Mouse (Mus musculus) heart, embryonic 10.5 days (tissue): ENCODE results near the gene Grik1. TPM values are rescaled to one million over a fixed set of nuclear protein-coding genes. Genes with fewer than 3 reads are reported as not detected.

Experiments used
- DNase-seq: peaks from one replicate; pipeline ENCODE4 v3.0.0-alpha.2; 2017; ENCODE audit warnings: low spot score
- H3K27ac ChIP-seq: fragments of 300-500 bp; sonication (generic); 2 replicates; pipeline ENCODE4 v1.5.1; 2016; ENCODE audit warnings: mild to moderate bottlenecking
- H3K27me3 ChIP-seq: fragments of 300-500 bp; sonication (generic); 2 replicates; pipeline ENCODE4 v1.6.1; 2016; ENCODE audit warnings: mild to moderate bottlenecking; ENCODE audit not compliant: poor library complexity, insufficient read depth, severe bottlenecking
- H3K36me3 ChIP-seq: fragments of 300-500 bp; sonication (generic); 2 replicates; pipeline ENCODE4 v1.6.1; 2016; ENCODE audit warnings: mild to moderate bottlenecking, moderate library complexity
- H3K4me1 ChIP-seq: fragments of 300-500 bp; sonication (generic); 2 replicates; pipeline ENCODE4 v1.6.1; 2016; ENCODE audit warnings: mild to moderate bottlenecking
- H3K4me3 ChIP-seq: fragments of 300-500 bp; sonication (generic); 2 replicates; pipeline ENCODE4 v1.5.1; 2016; ENCODE audit warnings: mild to moderate bottlenecking, moderate library complexity
- H3K9me3 ChIP-seq: fragments of 300-500 bp; sonication (generic); 2 replicates; pipeline ENCODE4 v1.6.1; 2016; ENCODE audit warnings: mild to moderate bottlenecking, moderate library complexity
- WGBS: fragments of 180-500 bp; shearing (Covaris S2); methylation state at CpG from one replicate; pipeline ENCODE4 v1.1.7; 2016; 5-methylcytosine and 5-hydroxymethylcytosine counted together
- polyA plus RNA-seq: library from polyadenylated mRNA; unstranded; fragments of >200 nt; fragmentation: Nextera tagmentation; extraction: Ambion mirVana; gene quantifications from 2 replicates; pipeline ENCODE4 v1.2.1, GENCODE M21; 2016

Gene Grik1
- polyA plus RNA-seq, 1 experiment from 2014 or later: 0.35 TPM

DNA sequence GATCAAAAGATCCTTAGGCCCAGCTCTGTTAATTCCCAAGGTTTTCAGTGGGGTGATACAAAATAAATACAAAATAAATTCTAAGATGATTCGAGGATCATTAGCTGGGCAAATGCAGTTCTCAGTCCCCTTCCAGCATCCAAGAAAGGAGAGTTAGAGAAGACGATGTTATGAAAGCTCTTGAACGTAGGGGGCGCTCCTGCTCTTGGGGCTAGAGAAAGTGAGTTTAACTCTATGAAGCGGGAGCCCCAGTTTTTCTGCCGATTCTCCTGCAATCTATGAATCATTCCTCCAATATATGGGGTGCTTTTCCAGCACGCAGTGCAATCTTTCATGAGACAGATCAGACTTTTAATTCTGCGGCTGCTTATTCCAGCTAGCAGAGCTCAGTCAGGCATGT, 78.2 kb downstream of the Grik1 start:
- no peaks in the 10 kb centered on the region for H3K9me3 ChIP-seq
- H3K4me1 ChIP-seq: no peaks in the 10 kb centered on the region
- no peaks in the 10 kb centered on the region for H3K36me3 ChIP-seq
- H3K4me3 ChIP-seq: no peak overlapping the region
- WGBS: 55% methylated on average over 8 of the region's 8 CpGs
- H3K27ac ChIP-seq: no peak overlapping the region
- H3K27me3 ChIP-seq: no peaks in the 10 kb centered on the region
- no peak for DNase-seq

DNA sequence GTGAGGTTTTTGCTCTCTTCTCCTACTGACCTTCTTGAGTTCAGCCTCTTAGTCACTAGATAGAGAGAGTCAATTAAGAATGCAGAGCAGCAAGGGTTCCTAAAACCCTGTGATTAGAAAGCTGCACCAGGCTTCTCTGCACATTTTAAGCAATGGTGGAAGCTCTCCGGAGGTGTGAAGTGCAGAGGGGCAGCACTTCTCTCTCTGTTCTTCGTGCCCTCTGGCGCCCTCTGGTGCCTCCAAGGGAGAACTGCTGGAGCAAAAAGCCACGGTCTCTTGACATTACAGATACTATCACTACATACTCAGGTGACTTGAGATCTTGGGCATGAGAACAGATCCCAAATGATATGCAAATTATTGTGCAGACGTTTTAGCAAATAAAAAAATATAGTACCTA, 85.7 kb downstream of the Grik1 start:
- no peaks in the 10 kb centered on the region for H3K4me1 ChIP-seq
- H3K36me3 ChIP-seq: no peaks in the 10 kb centered on the region
- no peaks in the 10 kb centered on the region for H3K9me3 ChIP-seq
- H3K4me3 ChIP-seq: no peak overlapping the region
- no peaks in the 10 kb centered on the region for H3K27me3 ChIP-seq
- 7% methylated on average over 5 of the region's 5 CpGs for WGBS
- no peak overlapping the region for H3K27ac ChIP-seq
- peak; percentile 76 for DNase-seq

DNA sequence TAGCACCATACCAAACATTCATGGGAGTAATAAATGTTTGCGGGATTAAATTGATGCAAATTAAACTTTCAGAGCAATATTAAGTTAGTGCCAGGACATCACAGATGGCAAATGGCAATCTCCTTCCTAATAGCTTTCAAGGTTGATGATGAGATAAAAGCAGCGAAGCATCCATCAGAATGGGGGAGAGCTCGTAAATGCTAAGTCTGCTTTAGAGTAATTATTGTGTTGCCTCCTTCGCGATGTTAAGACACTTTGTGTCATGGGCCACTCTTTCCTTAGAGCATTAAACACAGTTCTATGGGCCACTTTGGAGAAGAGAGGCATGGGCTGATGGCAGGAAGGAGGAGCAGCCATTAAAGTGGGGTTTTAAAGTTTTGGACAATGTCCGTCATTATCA, 86.1 kb downstream of the Grik1 start:
- 83% methylated on average over 6 of the region's 6 CpGs for WGBS
- Histone ChIP-seq H3K27me3 (no peaks in the 10 kb centered on the region), H3K27ac (no peak overlapping the region), H3K4me3 (no peak overlapping the region), H3K4me1 (no peaks in the 10 kb centered on the region), H3K9me3 (no peaks in the 10 kb centered on the region), H3K36me3 (no peaks in the 10 kb centered on the region)
- DNase-seq: no peak

DNA sequence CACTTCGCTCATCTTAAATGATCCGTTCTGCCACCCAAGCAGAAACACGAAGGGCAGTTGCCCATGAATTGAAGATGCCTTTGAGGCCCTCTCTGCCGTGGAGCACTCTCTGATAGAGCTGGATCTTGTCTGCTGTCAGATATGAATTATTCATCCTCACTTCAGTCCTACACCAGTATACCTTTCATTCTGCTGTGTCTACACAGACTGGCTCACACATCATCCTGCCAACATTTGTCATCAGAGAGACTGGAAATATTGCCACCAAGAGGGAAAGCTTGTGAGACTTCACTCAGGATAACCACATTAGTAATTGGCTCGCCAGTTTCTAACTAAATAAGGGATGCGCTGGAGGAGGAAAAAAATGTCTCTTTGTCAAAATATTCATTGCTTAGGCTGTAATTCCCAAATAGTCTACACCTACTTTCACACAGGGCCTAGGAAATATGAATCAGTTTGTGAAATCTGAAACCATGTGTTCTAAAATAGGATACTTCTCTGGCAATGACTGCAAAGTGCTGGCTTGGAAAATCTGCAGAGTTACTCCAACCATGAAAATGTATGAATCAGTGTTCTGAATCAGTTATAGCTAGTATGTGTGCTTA, 102.5 kb downstream of the Grik1 start:
- no peak for DNase-seq
- WGBS: 76% methylated on average over 6 of the region's 6 CpGs
- Histone ChIP-seq H3K27ac (no peak overlapping the region), H3K9me3 (no peaks in the 10 kb centered on the region), H3K27me3 (no peaks in the 10 kb centered on the region), H3K4me1 (no peaks in the 10 kb centered on the region), H3K36me3 (no peaks in the 10 kb centered on the region), H3K4me3 (no peak overlapping the region)

DNA sequence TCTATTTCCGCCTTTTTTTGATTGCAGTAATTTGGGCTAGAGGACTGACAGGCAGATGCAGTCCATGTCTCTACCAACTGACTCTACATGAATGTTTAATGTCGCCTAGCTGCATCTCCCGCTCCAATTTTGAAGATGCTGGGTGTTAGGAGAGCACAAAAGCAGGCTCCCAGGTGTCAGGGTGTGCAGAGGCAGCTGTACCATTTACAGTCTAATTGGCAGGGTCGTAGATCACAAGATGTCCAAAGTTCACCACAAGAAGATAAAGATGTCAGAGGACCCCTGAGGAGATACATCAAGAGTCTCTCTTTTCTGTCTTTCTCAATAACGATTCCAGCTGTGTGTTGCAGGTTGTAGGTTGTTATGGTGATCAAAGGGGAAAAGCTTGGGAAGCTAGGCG, 111.3 kb downstream of the Grik1 start:
- H3K4me3 ChIP-seq: no peak overlapping the region
- WGBS: 67% methylated on average over 6 of the region's 6 CpGs
- H3K27me3 ChIP-seq: no peaks in the 10 kb centered on the region
- DNase-seq: no peak
- no peaks in the 10 kb centered on the region for H3K36me3 ChIP-seq
- H3K9me3 ChIP-seq: no peaks in the 10 kb centered on the region
- no peaks in the 10 kb centered on the region for H3K4me1 ChIP-seq
- H3K27ac ChIP-seq: no peak overlapping the region

DNA sequence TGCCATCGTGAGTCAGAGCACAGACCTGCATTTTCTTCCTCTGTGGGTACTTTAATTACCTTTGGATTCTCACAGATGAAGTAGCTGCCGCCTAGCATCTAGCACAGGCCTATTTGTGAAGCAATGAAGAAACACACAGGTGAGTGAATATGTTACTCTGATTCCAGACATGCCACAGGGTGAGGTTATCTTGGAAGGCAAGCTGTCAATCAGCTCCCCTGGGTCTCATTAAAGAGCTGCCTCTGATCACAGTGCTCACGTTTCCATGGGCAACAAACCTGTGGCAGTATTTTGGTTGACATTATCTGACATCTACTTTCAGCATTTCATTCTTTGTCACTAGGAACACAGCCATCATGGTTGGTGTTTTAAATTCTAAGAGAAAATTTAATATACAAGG, 112.7 kb downstream of the Grik1 start:
- no peaks in the 10 kb centered on the region for H3K36me3 ChIP-seq
- H3K27ac ChIP-seq: no peak overlapping the region
- WGBS: 60% methylated on average over 3 of the region's 3 CpGs

DNA sequence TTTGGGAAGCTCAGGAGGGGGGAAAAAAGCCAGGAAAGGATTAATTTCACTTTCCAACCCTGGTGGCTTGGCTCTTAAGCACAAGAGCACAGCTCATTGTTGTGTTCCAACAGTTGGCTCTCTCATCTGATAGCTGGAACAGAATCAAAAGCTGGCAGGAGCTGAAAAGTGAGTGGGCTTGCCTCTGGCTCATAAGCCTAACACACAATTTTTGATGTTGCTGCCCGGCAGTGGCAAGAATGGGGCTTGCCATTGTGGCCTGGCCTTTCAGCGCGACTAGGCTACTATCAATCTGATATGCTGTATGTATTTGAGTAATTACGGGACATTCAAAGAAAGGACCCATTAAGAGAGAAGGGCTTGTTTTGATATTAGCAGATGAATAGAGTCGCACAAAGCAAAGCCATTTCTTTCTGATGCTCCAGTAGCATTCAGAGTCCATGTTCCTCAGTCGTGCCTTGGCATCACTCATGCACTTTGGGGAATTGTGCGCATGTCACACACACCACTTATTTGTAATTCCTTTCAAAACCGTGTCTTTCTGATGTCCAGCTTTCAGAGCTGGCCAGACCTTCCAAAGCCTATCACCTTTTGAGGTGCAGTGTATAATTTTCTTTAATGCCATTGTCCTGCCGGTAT, 115.9 kb downstream of the Grik1 start:
- WGBS: 85% methylated on average over 9 of the region's 9 CpGs
- no peak overlapping the region for H3K27ac ChIP-seq
- no peaks in the 10 kb centered on the region for H3K27me3 ChIP-seq
- no peaks in the 10 kb centered on the region for H3K36me3 ChIP-seq
- DNase-seq: no peak
- no peaks in the 10 kb centered on the region for H3K4me1 ChIP-seq
- H3K4me3 ChIP-seq: no peak overlapping the region
- H3K9me3 ChIP-seq: no peaks in the 10 kb centered on the region

More for the DNA sequence above, 112.7 kb downstream of the Grik1 start:
- no peaks in the 10 kb centered on the region for H3K27me3 ChIP-seq
- no peaks in the 10 kb centered on the region for H3K4me1 ChIP-seq
- H3K9me3 ChIP-seq: no peaks in the 10 kb centered on the region
- H3K4me3 ChIP-seq: no peak overlapping the region
- no peak for DNase-seq

DNA sequence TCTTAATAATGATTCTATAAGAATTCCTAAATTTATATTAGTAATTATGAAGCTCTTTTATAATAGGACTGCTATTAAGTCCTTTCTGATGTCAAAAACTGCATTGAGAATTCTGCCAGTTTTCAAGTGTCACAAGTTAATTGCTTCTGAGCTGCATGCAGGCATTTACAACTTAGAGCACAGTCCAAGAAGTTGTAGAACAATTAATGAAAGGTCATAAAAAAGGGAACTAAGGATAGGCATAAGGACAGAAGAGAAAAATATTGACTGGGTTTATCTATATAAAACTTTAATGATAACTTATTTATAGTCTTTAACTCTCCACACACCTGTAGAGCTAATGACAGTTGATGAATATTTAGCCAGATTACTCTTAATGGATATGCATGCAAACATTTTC, 123.5 kb downstream of the Grik1 start:
- Histone ChIP-seq H3K4me3 (no peak overlapping the region), H3K4me1 (no peaks in the 10 kb centered on the region), H3K27me3 (no peaks in the 10 kb centered on the region), H3K9me3 (no peaks in the 10 kb centered on the region), H3K27ac (no peak overlapping the region), H3K36me3 (no peaks in the 10 kb centered on the region)
- no peak for DNase-seq

DNA sequence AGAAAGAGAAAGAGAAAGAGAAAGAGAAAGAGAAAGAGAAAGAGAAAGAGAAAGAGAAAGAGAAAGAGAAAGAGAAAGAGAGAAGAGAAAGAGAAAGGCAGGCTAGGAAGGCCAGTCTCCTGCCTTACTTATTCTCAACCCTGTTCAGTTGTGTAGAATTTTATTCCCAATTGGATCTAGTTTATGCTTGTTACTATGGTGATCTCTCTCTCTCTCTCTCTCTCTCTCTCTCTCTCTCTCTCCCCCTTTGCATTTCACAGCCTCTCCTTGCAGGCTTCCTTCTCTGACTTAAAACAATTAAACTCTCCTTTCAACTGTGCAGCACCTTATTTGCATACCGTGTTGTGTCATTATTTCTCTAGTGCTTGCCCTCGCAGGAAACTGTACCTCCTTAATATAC, 147.5 kb downstream of the Grik1 start:
- Histone ChIP-seq H3K9me3 (no peaks in the 10 kb centered on the region), H3K36me3 (no peaks in the 10 kb centered on the region), H3K4me3 (no peak overlapping the region), H3K27me3 (no peaks in the 10 kb centered on the region), H3K27ac (no peak overlapping the region), H3K4me1 (no peaks in the 10 kb centered on the region)
- 66% methylated on average over 2 of the region's 2 CpGs for WGBS
- DNase-seq: no peak

DNA sequence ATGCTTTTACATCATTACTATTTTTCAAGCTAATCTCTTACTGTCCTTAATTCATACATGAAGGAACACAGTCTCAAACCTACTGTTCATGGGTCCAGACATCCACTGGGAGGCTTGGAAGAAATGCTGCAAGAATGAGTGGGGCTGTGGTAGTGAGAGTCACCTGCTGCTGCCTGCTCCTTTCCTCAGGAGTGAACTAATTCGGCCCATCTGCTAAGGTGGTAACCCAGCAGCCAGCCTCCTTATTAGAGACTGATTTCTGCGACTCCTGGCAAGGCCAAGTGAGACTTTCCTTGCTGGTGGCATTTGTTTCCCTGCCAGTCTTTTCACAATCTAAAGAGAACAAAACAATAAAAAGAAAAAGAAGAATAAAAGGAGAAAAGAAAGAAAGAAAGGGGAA, 147.9 kb downstream of the Grik1 start:
- Histone ChIP-seq H3K4me3 (no peak overlapping the region), H3K9me3 (no peaks in the 10 kb centered on the region), H3K27ac (no peak overlapping the region), H3K36me3 (no peaks in the 10 kb centered on the region), H3K4me1 (no peaks in the 10 kb centered on the region), H3K27me3 (no peaks in the 10 kb centered on the region)
- DNase-seq: no peak
- 65% methylated on average over 2 of the region's 2 CpGs for WGBS

DNA sequence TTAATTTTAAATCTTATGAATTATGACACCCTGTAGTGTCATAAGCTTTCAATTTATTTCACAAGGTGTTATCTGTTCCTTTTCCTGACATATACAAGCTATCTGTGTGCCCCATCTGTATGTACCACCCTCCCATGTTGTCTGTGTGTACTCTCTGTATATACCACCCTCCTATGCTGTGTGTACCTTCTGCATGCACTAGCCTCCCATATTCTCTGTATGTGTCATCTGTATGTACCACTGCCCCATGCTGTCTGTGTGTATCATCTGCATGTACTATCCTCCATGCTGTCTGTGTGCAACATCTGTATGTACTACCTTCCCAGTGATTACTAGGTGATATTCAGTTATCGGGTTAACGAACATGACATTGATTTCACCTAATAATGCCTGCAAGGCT, 148.5 kb downstream of the Grik1 start:
- no peak overlapping the region for H3K27ac ChIP-seq
- no peaks in the 10 kb centered on the region for H3K36me3 ChIP-seq
- no peak overlapping the region for H3K4me3 ChIP-seq
- no peak for DNase-seq
- H3K4me1 ChIP-seq: no peaks in the 10 kb centered on the region
- WGBS: 93% methylated on average over 2 of the region's 2 CpGs
- H3K9me3 ChIP-seq: 0 out of 2 replicates have a peak, but pooled peaks cover 3% of the 10 kb centered on the region
- no peaks in the 10 kb centered on the region for H3K27me3 ChIP-seq

DNA sequence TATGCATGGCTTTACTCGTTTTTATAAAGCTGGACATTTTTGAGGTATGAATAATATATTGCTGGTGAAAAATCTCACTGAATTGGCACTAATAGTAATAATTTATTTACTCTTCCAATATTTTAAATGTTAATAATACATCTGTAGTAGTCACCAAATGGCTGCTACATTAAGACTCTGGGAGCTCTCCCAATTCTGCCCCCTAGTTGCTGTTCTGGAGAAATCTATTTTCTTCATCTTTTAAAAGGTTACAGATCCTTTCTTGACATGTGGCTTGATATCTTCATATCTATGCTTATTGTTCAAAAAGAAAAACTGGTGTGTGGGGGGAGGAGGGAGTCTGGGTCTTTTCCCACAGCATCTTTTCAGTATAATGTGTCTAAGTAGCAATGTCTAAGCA, 151.2 kb downstream of the Grik1 start:
- H3K4me3 ChIP-seq: no peak overlapping the region
- no peaks in the 10 kb centered on the region for H3K4me1 ChIP-seq
- WGBS: 49% methylated on average over 1 of the region's 1 CpGs
- no peak overlapping the region for H3K27ac ChIP-seq
- H3K36me3 ChIP-seq: no peaks in the 10 kb centered on the region
- DNase-seq: no peak
- H3K9me3 ChIP-seq: 0 out of 2 replicates have a peak, but pooled peaks cover 3% of the 10 kb centered on the region
- no peaks in the 10 kb centered on the region for H3K27me3 ChIP-seq

DNA sequence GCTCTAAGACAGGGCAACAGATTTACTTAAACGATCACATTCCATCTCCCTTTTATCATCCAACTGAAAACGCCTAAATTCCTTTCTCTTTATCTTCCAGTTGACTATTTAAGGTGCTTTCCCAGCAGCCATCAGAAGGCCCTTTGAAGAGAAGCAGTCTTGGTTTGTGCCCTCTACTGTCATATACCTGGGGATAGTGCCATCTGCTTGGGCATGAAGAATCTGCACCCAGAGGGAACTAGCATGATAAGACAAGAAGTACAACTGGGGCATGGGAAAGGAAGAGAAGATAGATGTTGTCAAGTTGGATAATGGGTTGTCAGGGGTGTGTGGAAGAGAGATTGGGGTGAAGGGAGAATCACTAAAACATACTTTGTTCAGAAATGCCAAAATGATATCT, 157.1 kb downstream of the Grik1 start:
- WGBS: 55% methylated on average over 2 of the region's 2 CpGs
- no peaks in the 10 kb centered on the region for H3K36me3 ChIP-seq
- H3K27me3 ChIP-seq: no peaks in the 10 kb centered on the region
- no peak for DNase-seq
- H3K27ac ChIP-seq: no peak overlapping the region
- no peaks in the 10 kb centered on the region for H3K4me1 ChIP-seq
- no peak overlapping the region for H3K4me3 ChIP-seq
- H3K9me3 ChIP-seq: 0 out of 2 replicates have a peak, but pooled peaks cover 3% of the 10 kb centered on the region

DNA sequence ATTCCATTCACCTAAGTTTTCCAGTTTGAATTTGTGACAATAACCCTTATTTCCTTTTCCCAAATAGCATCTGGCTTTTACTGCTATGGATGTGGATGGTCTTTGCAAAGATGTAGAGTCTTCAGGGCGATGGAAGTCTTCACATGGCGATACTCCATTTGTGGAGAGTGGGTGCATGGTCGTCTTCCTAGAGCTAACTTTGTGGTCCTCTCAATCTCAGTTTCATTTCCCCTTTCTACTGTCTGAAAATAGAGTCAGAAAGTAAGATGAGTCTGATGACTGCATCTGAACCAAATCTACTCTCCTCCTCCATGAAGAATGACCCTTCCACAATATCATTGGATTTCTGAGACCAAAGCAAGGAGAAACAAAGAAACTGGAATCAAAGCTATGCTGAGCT, 159.0 kb downstream of the Grik1 start:
- DNase-seq: no peak
- H3K36me3 ChIP-seq: no peaks in the 10 kb centered on the region
- H3K27me3 ChIP-seq: no peaks in the 10 kb centered on the region
- no peaks in the 10 kb centered on the region for H3K4me1 ChIP-seq
- WGBS: 81% methylated on average over 3 of the region's 3 CpGs
- H3K4me3 ChIP-seq: no peak overlapping the region
- H3K9me3 ChIP-seq: no peaks in the 10 kb centered on the region
- H3K27ac ChIP-seq: no peak overlapping the region
